Mouse (Mus musculus) testis, adult 2 months (tissue): ENCODE data around the gene Inhbe.

Experiments
- CTCF ChIP-seq: fragments of 200-500 bp; IDR thresholded peaks from 2 replicates; pipeline ENCODE4 v1.5.1; 2012; ENCODE audit warnings: low read depth, mild to moderate bottlenecking, inconsistent platforms, low read length, moderate library complexity; ENCODE audit not compliant: control insufficient read depth, insufficient read depth, insufficient replicate concordance
- POLR2A ChIP-seq: fragments of 200-500 bp; IDR thresholded peaks from 2 replicates; pipeline ENCODE4 v1.6.1; 2012; ENCODE audit warnings: low read depth, mild to moderate bottlenecking, inconsistent platforms, low read length, moderate library complexity; ENCODE audit not compliant: control insufficient read depth

- TF ChIP-seq POLR2A: no peak
- no peak for TF ChIP-seq CTCF
Observed at GRCm38 (mm10) chr10:127381743-127382134, 27.5 kb upstream of the Inhbe start.
